Mouse (Mus musculus) MEL (cell line): ENCODE data around the gene Angptl1. TPM values are rescaled to one million over a fixed set of nuclear protein-coding genes. Genes with fewer than 3 reads are reported as not detected.

ENCODE experiments used
- DNase-seq: peaks from one replicate; pipeline ENCODE4 v3.0.0; 2011; ENCODE audit warnings: low read depth, low spot score
- H3K27ac ChIP-seq: 2 replicates; pipeline ENCODE4 v1.5.1; 2012; ENCODE audit warnings: low read depth, mild to moderate bottlenecking, control low read depth, low read length, moderate library complexity; ENCODE audit not compliant: control insufficient read depth
- H3K27me3 ChIP-seq, 2 experiments: fragments of 150-350 bp in 1 of 2; sonication (generic) in 1 of 2; 2 replicates each; pipeline ENCODE4 v1.6.1; 2012; ENCODE audit warnings: low read length in 2 of 2, mild to moderate bottlenecking in 2 of 2, improper control_type of control experiment in 1 of 2, moderate library complexity in 1 of 2; ENCODE audit not compliant: insufficient read depth in 2 of 2, control insufficient read depth in 1 of 2
- H3K36me3 ChIP-seq, 2 experiments: 2 replicates each; pipeline ENCODE4 v1.6.1; 2012 to 2014; ENCODE audit warnings: low read length in 2 of 2, improper control_type of control experiment in 1 of 2, inconsistent platforms in 1 of 2, mild to moderate bottlenecking in 1 of 2; ENCODE audit not compliant: insufficient read depth in 2 of 2, control insufficient read depth in 1 of 2
- H3K4me1 ChIP-seq, 2 experiments: fragments of 150-350 bp in 1 of 2; sonication (generic) in 1 of 2; 2 replicates each; pipeline ENCODE4 v1.6.1; 2012; ENCODE audit warnings: low read length in 2 of 2, improper control_type of control experiment in 1 of 2, mild to moderate bottlenecking in 1 of 2; ENCODE audit not compliant: insufficient read depth in 2 of 2, control insufficient read depth in 1 of 2
- H3K4me3 ChIP-seq, 2 experiments: fragments of 150-350 bp in 1 of 2; sonication (generic) in 1 of 2; 2 replicates each; pipeline ENCODE4 v1.5.1; 2012; ENCODE audit warnings: low read depth in 2 of 2, low read length in 2 of 2, mild to moderate bottlenecking in 2 of 2, moderate library complexity in 2 of 2, control low read depth in 1 of 2, improper control_type of control experiment in 1 of 2; ENCODE audit not compliant: control insufficient read depth in 1 of 2, insufficient read depth in 1 of 2
- H3K79me2 ChIP-seq: 2 replicates; pipeline ENCODE4 v1.6.1; 2012; ENCODE audit warnings: mild to moderate bottlenecking, low read length, moderate library complexity; ENCODE audit not compliant: control insufficient read depth, poor library complexity, insufficient read depth
- H3K9ac ChIP-seq: 2 replicates; pipeline ENCODE4 v1.6.1; 2012; ENCODE audit warnings: low read depth, mild to moderate bottlenecking, control low read depth, low read length, moderate library complexity; ENCODE audit not compliant: control insufficient read depth, poor library complexity, severe bottlenecking
- H3K9me3 ChIP-seq: fragments of 150-350 bp; sonication (generic); replicated peaks from 2 replicates; pipeline ENCODE4 v1.6.1; 2012; ENCODE audit warnings: mild to moderate bottlenecking, low read length, improper control_type of control experiment, moderate library complexity; ENCODE audit not compliant: insufficient read depth
- BHLHE40 ChIP-seq: IDR thresholded peaks from 2 replicates; pipeline ENCODE4 v1.6.1; 2012; ENCODE audit warnings: low read depth, mild to moderate bottlenecking, inconsistent platforms, low read length, improper control_type of control experiment, borderline replicate concordance
- CTCF ChIP-seq, 3 experiments: IDR thresholded peaks in 2 of 3; conservative IDR thresholded peaks in 1 of 3; 2 replicates each; pipeline ENCODE4 v1.5.1; 2011 to 2012; ENCODE audit warnings: low read length in 3 of 3, low read depth in 2 of 3, mild to moderate bottlenecking in 2 of 3, improper control_type of control experiment in 1 of 3, inconsistent platforms in 1 of 3, mixed read lengths in 1 of 3, moderate library complexity in 1 of 3; ENCODE audit not compliant: control insufficient read depth in 1 of 3, insufficient read depth in 1 of 3, poor library complexity in 1 of 3, severe bottlenecking in 1 of 3
- E2F4 ChIP-seq: IDR thresholded peaks from 2 replicates; pipeline ENCODE4 v1.6.1; 2011; ENCODE audit warnings: low read depth, low read length, improper control_type of control experiment, borderline replicate concordance
- EP300 ChIP-seq, 2 experiments: IDR thresholded peaks; 2 replicates each; pipeline ENCODE4 v1.6.1; 2011; ENCODE audit warnings: improper control_type of control experiment in 2 of 2, low read length in 2 of 2, low read depth in 1 of 2, mild to moderate bottlenecking in 1 of 2
- ETS1 ChIP-seq: IDR thresholded peaks from 2 replicates; pipeline ENCODE4 v1.6.1; 2012; ENCODE audit warnings: low read depth, mild to moderate bottlenecking, inconsistent platforms, low read length, improper control_type of control experiment, moderate library complexity
- GATA1 ChIP-seq: IDR thresholded peaks from 2 replicates; pipeline ENCODE4 v1.6.1; 2011; ENCODE audit warnings: low read depth, low read length, improper control_type of control experiment
- KAT2A ChIP-seq: conservative IDR thresholded peaks from 2 replicates; pipeline ENCODE4 v1.6.1; 2012; ENCODE audit warnings: low read depth, low read length, improper control_type of control experiment, inconsistent platforms
- MAFK ChIP-seq: IDR thresholded peaks from 2 replicates; pipeline ENCODE4 v1.6.1; 2011; ENCODE audit warnings: low read depth, mild to moderate bottlenecking, low read length, improper control_type of control experiment, borderline replicate concordance
- MAX ChIP-seq: IDR thresholded peaks from 2 replicates; pipeline ENCODE4 v1.6.1; 2011; ENCODE audit warnings: low read length, improper control_type of control experiment
- MAZ ChIP-seq: IDR thresholded peaks from 2 replicates; pipeline ENCODE4 v1.6.1; 2012; ENCODE audit warnings: low read depth, mild to moderate bottlenecking, inconsistent platforms, low read length, improper control_type of control experiment
- MXI1 ChIP-seq: IDR thresholded peaks from 2 replicates; pipeline ENCODE4 v1.6.1; 2011; ENCODE audit warnings: mild to moderate bottlenecking, low read depth, low read length, improper control_type of control experiment
- MYB ChIP-seq: IDR thresholded peaks from 2 replicates; pipeline ENCODE4 v1.6.1; 2011; ENCODE audit warnings: mild to moderate bottlenecking, low read depth, low read length, improper control_type of control experiment
- NELFE ChIP-seq: IDR thresholded peaks from 2 replicates; pipeline ENCODE4 v1.6.1; 2011; ENCODE audit warnings: low read depth, low read length, improper control_type of control experiment
- RAD21 ChIP-seq: IDR thresholded peaks from 2 replicates; pipeline ENCODE4 v1.6.1; 2011; ENCODE audit warnings: mild to moderate bottlenecking, low read depth, low read length, improper control_type of control experiment
- SIN3A ChIP-seq: IDR thresholded peaks from 2 replicates; pipeline ENCODE4 v1.6.1; 2012; ENCODE audit warnings: low read length, improper control_type of control experiment, inconsistent platforms
- TBP ChIP-seq: IDR thresholded peaks from 2 replicates; pipeline ENCODE4 v1.8.0; 2011; ENCODE audit warnings: low read depth, low read length, improper control_type of control experiment
- UBTF ChIP-seq: IDR thresholded peaks from 2 replicates; pipeline ENCODE4 v1.6.1; 2012; ENCODE audit warnings: low read depth, mild to moderate bottlenecking, inconsistent platforms, low read length, improper control_type of control experiment, moderate library complexity, borderline replicate concordance; ENCODE audit not compliant: insufficient read depth
- polyA plus RNA-seq, 2 experiments: library from polyadenylated mRNA; stranded (reverse) in 1 of 2; unstranded in 1 of 2; fragments of >175 nt in 1 of 2; fragments of >200 nt in 1 of 2; gene quantifications; 2 replicates each; pipeline versions ENCODE4 v1.2.1 to v1.2.4; 2012; ENCODE audit warnings: low replicate concordance in 2 of 2, low read depth in 1 of 2; ENCODE audit not compliant: insufficient read length in 2 of 2, insufficient read depth in 1 of 2, missing spikeins in 1 of 2
- total RNA-seq: library from RNA; depleted of rRNA; stranded (reverse); fragments of 300-350 nt; gene quantifications from 2 replicates; pipeline ENCODE4 v1.2.3, GENCODE M21; 2012

Gene Angptl1
- total and polyA plus RNA-seq, 3 experiments: 0.07 TPM; not detected in 2

GRCm38 (mm10) chr1:156870028-156870427, 31.7 kb downstream of the Angptl1 start:
- no peak overlapping the region for H3K4me3 ChIP-seq
- no peak overlapping the region for H3K9ac ChIP-seq
- peaks cover 0 to 2% of the 10 kb centered on the region in 2 experiments; a peak in 2 of 4 replicates for H3K4me1 ChIP-seq
- H3K9me3 ChIP-seq: no peaks in the 10 kb centered on the region
- H3K27ac ChIP-seq: no peak overlapping the region
- no peaks in the 10 kb centered on the region for H3K27me3 ChIP-seq
- no peaks in the 10 kb centered on the region for H3K79me2 ChIP-seq
- no peaks in the 10 kb centered on the region; a peak in 1 of 4 replicates for H3K36me3 ChIP-seq
- no peak for DNase-seq
- TF ChIP-seq RAD21: no peak
- TF ChIP-seq NELFE: no peak
- TF ChIP-seq GATA1: 0 out of 2 replicates have a peak, but pooled peaks have one; percentile 31
- TF ChIP-seq EP300 (IDR thresholded peaks at IDR 0.05; ENCODE audit: low read depth in 1 of 2, low read length in 2 of 2): peak in 1 of 2 experiments; percentile 36; a peak in 1 of 4 replicates

GRCm38 (mm10) chr1:156870616-156871015, 32.3 kb downstream of the Angptl1 start:
- no peak for DNase-seq
- no peak overlapping the region for H3K27ac ChIP-seq
- no peaks in the 10 kb centered on the region; a peak in 1 of 4 replicates for H3K36me3 ChIP-seq
- H3K4me3 ChIP-seq: no peak overlapping the region
- H3K4me1 ChIP-seq: peaks cover 0 to 2% of the 10 kb centered on the region in 2 experiments; a peak in 2 of 4 replicates
- no peaks in the 10 kb centered on the region for H3K79me2 ChIP-seq
- H3K9ac ChIP-seq: no peak overlapping the region
- no peaks in the 10 kb centered on the region for H3K9me3 ChIP-seq
- no peaks in the 10 kb centered on the region for H3K27me3 ChIP-seq
- TF ChIP-seq SIN3A: no peak

- no peak overlapping the region for H3K27ac ChIP-seq
- no peaks in the 10 kb centered on the region for H3K9me3 ChIP-seq
- no peaks in the 10 kb centered on the region for H3K27me3 ChIP-seq
- H3K9ac ChIP-seq: no peak overlapping the region
- H3K79me2 ChIP-seq: no peaks in the 10 kb centered on the region
- H3K4me1 ChIP-seq: 0 out of 4 replicates have a peak, but pooled peaks cover 0 to 3% of the 10 kb centered on the region in 2 experiments
- H3K36me3 ChIP-seq: no peaks in the 10 kb centered on the region
- DNase-seq: no peak
- TF ChIP-seq MAZ (no peak), MAX (no peak), SIN3A (no peak), CTCF (IDR thresholded peaks at IDR 0.05 in 2 of 3, conservative IDR thresholded peaks at IDR 0.05 in 1 of 3; ENCODE audit: control insufficient read depth in 1 of 3, insufficient read depth in 1 of 3, low read depth in 2 of 3, low read length in 3 of 3, poor library complexity in 1 of 3, severe bottlenecking in 1 of 3) (no peak), MYB (no peak), ETS1 (no peak), KAT2A (no peak), BHLHE40 (no peak), UBTF (no peak), NELFE (no peak), E2F4 (no peak), RAD21 (no peak), MXI1 (no peak), MAFK (no peak), TBP (no peak)
- no peak overlapping the region for H3K4me3 ChIP-seq
Measured at GRCm38 (mm10) chr1:156884782-156885181, 46.4 kb downstream of the Angptl1 start.
